Mouse (Mus musculus): ENCODE results near the gene Lrmp. TPM values are rescaled to one million over a fixed set of nuclear protein-coding genes. Genes with fewer than 3 reads are reported as not detected.

Lrmp gene
- polyA plus RNA-seq, 1 experiment: 0.04 TPM

DNA sequence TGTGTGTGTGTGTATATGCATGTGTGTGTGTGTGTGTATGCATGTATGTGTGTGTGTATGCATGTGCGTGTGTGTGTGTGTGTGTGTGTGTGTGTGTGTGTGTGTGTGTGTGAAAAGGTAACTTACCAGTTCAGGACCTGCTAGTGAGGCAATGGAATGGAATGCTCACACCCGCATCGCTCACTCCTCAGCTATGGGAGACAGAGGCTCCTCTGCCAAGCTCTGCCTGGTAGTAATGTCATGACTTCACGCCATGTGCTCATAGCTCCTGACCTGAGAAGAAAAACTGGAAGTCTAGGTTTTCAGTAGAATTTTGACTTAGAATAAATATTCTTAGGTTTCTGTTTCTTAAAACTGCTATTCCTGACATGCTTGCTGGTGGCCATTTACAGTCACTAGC is 4.7 kb upstream of the Lrmp start:
- no peak for TF ChIP-seq REST (IDR thresholded peaks at IDR 0.05; ENCODE audit: insufficient read depth, insufficient read length)
- no peak for TF ChIP-seq MYOG (IDR thresholded peaks at IDR 0.05; ENCODE audit: control insufficient read depth in 1 of 3, insufficient read depth in 1 of 3, insufficient read length in 2 of 3, low read depth in 2 of 3)
- TF ChIP-seq USF1 (IDR thresholded peaks at IDR 0.05; ENCODE audit: low read depth): no peak
- no peak for TF ChIP-seq E2F4 (IDR thresholded peaks at IDR 0.05; ENCODE audit: insufficient read depth)

DNA sequence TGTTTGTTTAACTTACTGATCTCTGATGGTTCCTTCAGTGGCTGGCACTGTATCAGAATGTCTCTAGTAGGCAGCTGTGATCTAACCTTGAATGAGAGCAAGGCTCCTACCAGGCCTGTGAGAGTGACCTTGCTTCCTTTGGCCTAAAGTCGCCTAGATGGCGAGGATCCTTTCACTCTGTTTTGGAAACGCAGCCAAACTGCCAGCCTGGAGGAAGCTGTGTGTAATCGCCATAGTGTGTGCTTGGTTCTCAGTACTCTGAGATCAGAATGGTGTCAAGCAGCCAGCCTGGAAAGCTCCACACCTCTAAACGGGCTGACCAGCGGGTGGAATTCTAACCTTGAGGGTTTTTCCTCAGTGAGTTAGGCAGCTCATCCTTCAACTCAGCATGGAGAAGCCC is 2.6 kb upstream of the Lrmp start:
- TF ChIP-seq POLR2A (IDR thresholded peaks at IDR 0.05; ENCODE audit: insufficient read length, low read depth) (no peak), TCF12 (IDR thresholded peaks at IDR 0.05; ENCODE audit: insufficient read depth, poor library complexity, severe bottlenecking) (no peak), MAX (IDR thresholded peaks at IDR 0.05; ENCODE audit: low read depth) (no peak), USF1 (IDR thresholded peaks at IDR 0.05; ENCODE audit: low read depth) (no peak), REST (IDR thresholded peaks at IDR 0.05; ENCODE audit: insufficient read depth, insufficient read length) (no peak), POLR2AphosphoS2 (IDR thresholded peaks at IDR 0.05; ENCODE audit: insufficient read length, low read depth) (no peak), CEBPB (IDR thresholded peaks at IDR 0.05; ENCODE audit: insufficient read depth, poor library complexity, severe bottlenecking) (no peak), MYOG (IDR thresholded peaks at IDR 0.05; ENCODE audit: control insufficient read depth in 1 of 3, insufficient read depth in 1 of 3, insufficient read length in 2 of 3, low read depth in 2 of 3) (no peak), MYOD1 (IDR thresholded peaks at IDR 0.05; ENCODE audit: control insufficient read depth in 1 of 3, insufficient read length in 2 of 3, low read depth in 2 of 3) (no peak), TCF3 (IDR thresholded peaks at IDR 0.05; ENCODE audit: insufficient read length, low read depth) (no peak), E2F4 (IDR thresholded peaks at IDR 0.05; ENCODE audit: insufficient read depth) (no peak), SRF (IDR thresholded peaks at IDR 0.05; ENCODE audit: control insufficient read depth, insufficient read length, low read depth) (no peak)
- no peaks in the 10 kb centered on the region for H3K27me3 ChIP-seq (ENCODE audit: control insufficient read depth, insufficient read depth, insufficient read length)
- no peak overlapping the region for H3ac ChIP-seq (ENCODE audit: control insufficient read depth, insufficient read length)
- H3K4me2 ChIP-seq (ENCODE audit: low read depth): no peak overlapping the region
- no peaks in the 10 kb centered on the region for H3K36me3 ChIP-seq (ENCODE audit: control insufficient read depth, insufficient read depth)
- no peak overlapping the region for H3K4me3 ChIP-seq
- H3K79me2 ChIP-seq (ENCODE audit: control insufficient read depth, insufficient read depth): no peaks in the 10 kb centered on the region

More for the DNA sequence above, 4.7 kb upstream of the Lrmp start:
- Histone ChIP-seq H3K4me2 (ENCODE audit: low read depth) (no peak overlapping the region), H3ac (ENCODE audit: control insufficient read depth, insufficient read length) (no peak overlapping the region), H3K36me3 (ENCODE audit: control insufficient read depth, insufficient read depth) (no peaks in the 10 kb centered on the region), H3K4me3 (no peak overlapping the region), H3K27me3 (ENCODE audit: control insufficient read depth, insufficient read depth, insufficient read length) (no peaks in the 10 kb centered on the region), H3K79me2 (ENCODE audit: control insufficient read depth, insufficient read depth) (no peaks in the 10 kb centered on the region)

DNA sequence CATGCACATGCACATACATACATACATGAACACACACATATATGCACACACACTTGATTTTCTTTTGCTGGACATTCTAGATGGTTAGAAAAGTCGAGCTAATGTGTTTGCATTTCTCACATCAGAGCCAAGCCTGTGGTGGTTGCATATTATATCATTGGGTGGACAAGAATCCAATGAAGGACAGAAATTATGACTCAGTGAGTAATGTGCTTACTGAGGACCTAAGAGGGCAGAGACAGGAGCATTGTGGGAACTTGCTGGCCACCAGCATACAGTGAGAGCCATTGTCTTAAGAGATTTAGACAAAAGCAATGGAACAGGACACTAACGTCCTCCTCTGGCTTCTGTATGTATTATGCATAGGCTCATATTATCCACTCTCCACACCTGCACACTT is 892 bp upstream of the Lrmp start:
- TF ChIP-seq MYOG (IDR thresholded peaks at IDR 0.05; ENCODE audit: control insufficient read depth in 1 of 3, insufficient read depth in 1 of 3, insufficient read length in 2 of 3, low read depth in 2 of 3) (no peak), POLR2A (IDR thresholded peaks at IDR 0.05; ENCODE audit: insufficient read length, low read depth) (no peak), TCF3 (IDR thresholded peaks at IDR 0.05; ENCODE audit: insufficient read length, low read depth) (no peak), REST (IDR thresholded peaks at IDR 0.05; ENCODE audit: insufficient read depth, insufficient read length) (no peak), POLR2AphosphoS2 (IDR thresholded peaks at IDR 0.05; ENCODE audit: insufficient read length, low read depth) (no peak), SRF (IDR thresholded peaks at IDR 0.05; ENCODE audit: control insufficient read depth, insufficient read length, low read depth) (no peak), E2F4 (IDR thresholded peaks at IDR 0.05; ENCODE audit: insufficient read depth) (no peak), TCF12 (IDR thresholded peaks at IDR 0.05; ENCODE audit: insufficient read depth, poor library complexity, severe bottlenecking) (no peak), USF1 (IDR thresholded peaks at IDR 0.05; ENCODE audit: low read depth) (no peak)
- no peaks in the 10 kb centered on the region for H3K79me2 ChIP-seq (ENCODE audit: control insufficient read depth, insufficient read depth)
- no peak overlapping the region for H3ac ChIP-seq (ENCODE audit: control insufficient read depth, insufficient read length)
- H3K36me3 ChIP-seq (ENCODE audit: control insufficient read depth, insufficient read depth): no peaks in the 10 kb centered on the region
- no peak overlapping the region for H3K4me2 ChIP-seq (ENCODE audit: low read depth)
- no peak overlapping the region for H3K4me3 ChIP-seq
- no peaks in the 10 kb centered on the region for H3K27me3 ChIP-seq (ENCODE audit: control insufficient read depth, insufficient read depth, insufficient read length)

DNA sequence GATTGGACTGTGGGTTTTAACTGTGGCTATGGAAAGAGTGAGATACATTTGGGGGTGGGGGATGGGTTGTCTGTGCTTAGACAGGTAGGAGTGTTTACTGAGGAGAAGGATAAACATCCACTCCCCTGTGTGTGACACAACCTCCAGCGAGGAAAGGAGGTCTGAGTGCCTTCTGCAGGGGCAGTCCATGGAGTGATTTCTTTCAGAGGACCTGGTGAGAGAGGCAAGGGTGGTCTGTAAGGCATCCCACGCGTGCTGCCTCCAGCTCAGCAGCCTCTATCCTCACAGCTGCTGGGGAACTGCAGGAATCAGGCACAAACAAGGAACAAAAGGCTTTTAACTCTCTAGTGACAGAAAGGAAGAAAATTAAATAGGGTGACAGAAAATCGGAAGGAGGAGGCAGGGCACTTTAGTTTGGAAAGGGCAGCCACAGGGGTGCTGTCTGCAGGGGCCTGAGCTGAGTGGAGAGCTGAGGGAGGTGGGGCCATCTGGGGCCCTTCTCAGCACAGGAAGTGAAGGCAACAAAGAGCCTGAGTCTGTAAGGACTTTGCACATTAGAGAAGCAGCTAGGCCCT is 732 bp downstream of the Lrmp start:
- Histone ChIP-seq H3K4me3 (no peak overlapping the region), H3K36me3 (ENCODE audit: control insufficient read depth, insufficient read depth) (no peaks in the 10 kb centered on the region), H3K4me2 (ENCODE audit: low read depth) (no peak overlapping the region), H3ac (ENCODE audit: control insufficient read depth, insufficient read length) (no peak overlapping the region), H3K27me3 (ENCODE audit: control insufficient read depth, insufficient read depth, insufficient read length) (no peaks in the 10 kb centered on the region), H3K79me2 (ENCODE audit: control insufficient read depth, insufficient read depth) (no peaks in the 10 kb centered on the region)
- TF ChIP-seq MYOD1 (IDR thresholded peaks at IDR 0.05; ENCODE audit: control insufficient read depth in 1 of 3, insufficient read length in 2 of 3, low read depth in 2 of 3): no peak

DNA sequence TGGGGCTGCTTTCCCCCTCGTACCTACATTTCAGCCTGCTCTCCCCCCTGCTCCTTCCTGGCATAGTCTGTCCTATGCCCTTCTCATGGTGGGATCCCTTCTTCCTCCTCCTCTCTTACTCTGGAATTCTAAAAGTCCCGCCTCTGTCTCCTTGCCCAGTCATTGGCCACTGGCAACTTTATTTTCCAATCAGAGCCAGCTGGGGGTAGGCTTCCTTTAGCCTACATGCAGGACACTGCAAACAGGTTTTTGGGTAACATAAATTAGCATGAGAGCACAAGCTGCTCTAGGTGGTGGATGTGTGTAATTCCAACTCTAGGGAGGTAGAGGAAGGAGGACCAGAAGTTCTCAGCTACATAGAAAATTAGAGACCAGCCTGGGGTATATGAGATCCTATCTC is 4.6 kb downstream of the Lrmp start:
- TF ChIP-seq TCF12 (IDR thresholded peaks at IDR 0.05; ENCODE audit: insufficient read depth, poor library complexity, severe bottlenecking): no peak
- no peak for TF ChIP-seq CEBPB (IDR thresholded peaks at IDR 0.05; ENCODE audit: insufficient read depth, poor library complexity, severe bottlenecking)
- TF ChIP-seq POLR2AphosphoS2 (IDR thresholded peaks at IDR 0.05; ENCODE audit: insufficient read length, low read depth): no peak
- TF ChIP-seq MAX (IDR thresholded peaks at IDR 0.05; ENCODE audit: low read depth): no peak
- TF ChIP-seq MYOG (IDR thresholded peaks at IDR 0.05; ENCODE audit: control insufficient read depth in 1 of 3, insufficient read depth in 1 of 3, insufficient read length in 2 of 3, low read depth in 2 of 3): no peak
- TF ChIP-seq POLR2A (IDR thresholded peaks at IDR 0.05; ENCODE audit: insufficient read length, low read depth): no peak
- no peak for TF ChIP-seq SRF (IDR thresholded peaks at IDR 0.05; ENCODE audit: control insufficient read depth, insufficient read length, low read depth)
- no peak for TF ChIP-seq E2F4 (IDR thresholded peaks at IDR 0.05; ENCODE audit: insufficient read depth)
- no peak for TF ChIP-seq USF1 (IDR thresholded peaks at IDR 0.05; ENCODE audit: low read depth)
- no peak overlapping the region for H3K4me3 ChIP-seq
- H3K79me2 ChIP-seq (ENCODE audit: control insufficient read depth, insufficient read depth): no peaks in the 10 kb centered on the region
- no peak overlapping the region for H3ac ChIP-seq (ENCODE audit: control insufficient read depth, insufficient read length)
- H3K36me3 ChIP-seq (ENCODE audit: control insufficient read depth, insufficient read depth): no peaks in the 10 kb centered on the region
- no peaks in the 10 kb centered on the region for H3K27me3 ChIP-seq (ENCODE audit: control insufficient read depth, insufficient read depth, insufficient read length)
- H3K4me2 ChIP-seq (ENCODE audit: low read depth): no peak overlapping the region
